In the genomic region with DNA sequence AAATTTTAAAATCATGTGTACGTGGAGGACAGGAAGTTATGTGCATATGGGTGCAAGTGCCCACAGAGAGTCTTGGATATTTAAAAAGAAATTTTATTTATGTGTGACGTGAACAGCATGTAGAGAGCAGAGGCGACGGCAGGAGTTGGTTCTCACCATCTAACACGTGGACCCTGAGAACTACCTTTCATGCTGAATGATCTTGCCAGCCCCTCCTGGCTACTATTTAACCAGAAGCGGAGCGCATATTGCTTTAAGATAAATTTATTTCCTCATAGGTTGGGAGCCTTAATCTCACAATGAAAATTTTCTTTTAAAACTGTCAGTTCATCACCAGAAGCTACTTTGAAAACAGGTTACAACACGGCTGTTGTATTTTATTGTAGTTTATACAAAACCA, we compare ENCODE assay signal across 36 mouse cellular contexts. TPM values are rescaled to one million over a fixed set of nuclear protein-coding genes. Genes with fewer than 3 reads are reported as not detected.
"Had no signal": no experiment of that assay in that cellular context is flagged by ENCODE, and none has a peak within 500 bp of the region (broad histone marks: within the 10 kb centered on the region; RNA-seq: fewer than 3 reads in every experiment).

No protein-coding gene starts in this region.

- H3K4me2 ChIP-seq: heart, embryonic 11.5 days; heart, embryonic 12.5 days; heart, embryonic 13.5 days; heart, embryonic 15.5 days; hindbrain, embryonic 12.5 days; hindbrain, embryonic 13.5 days; hindbrain, embryonic 14.5 days; hindbrain, embryonic 15.5 days had no signal

- ATAC-seq: hindbrain, embryonic 16.5 days; hindbrain, postnatal 0 days; inflammation-experienced regulatory T-cells, adult 6 months had no signal

- H3K4me1 ChIP-seq: heart, embryonic 10.5 days; heart, embryonic 12.5 days; heart, embryonic 15.5 days; hindbrain, embryonic 10.5 days; hindbrain, embryonic 12.5 days; hindbrain, embryonic 13.5 days; hindbrain, embryonic 15.5 days had no signal

- H3K4me3 ChIP-seq: heart, adult 2 months; heart, embryonic 10.5 days; heart, embryonic 12.5 days; heart, embryonic 13.5 days; heart, embryonic 15.5 days; hindbrain, embryonic 10.5 days; hindbrain, embryonic 12.5 days; hindbrain, embryonic 13.5 days; hindbrain, embryonic 15.5 days; layer of hippocampus, adult 2 months; left cerebral cortex, adult 2 months had no signal

- H3K27me3 ChIP-seq: heart, embryonic 12.5 days; heart, embryonic 13.5 days; heart, embryonic 15.5 days; hindbrain, embryonic 12.5 days; hindbrain, embryonic 13.5 days; hindbrain, embryonic 15.5 days had no signal

- H3K9ac ChIP-seq: heart, embryonic 12.5 days; heart, embryonic 13.5 days; heart, embryonic 15.5 days; hindbrain, embryonic 12.5 days; hindbrain, embryonic 13.5 days; hindbrain, embryonic 14.5 days; hindbrain, embryonic 15.5 days had no signal

- DNase-seq: heart, adult 2 months; heart, postnatal 10 days; heart, postnatal 14 days; heart, postnatal 36 days; heart, postnatal 4 days; kidney, adult 11 months; kidney, adult 18-20 months; kidney, adult 2 months; kidney, adult 8-10 months; kidney, adult 9 months; kidney, postnatal 10 days; kidney, postnatal 14 days; kidney, postnatal 25 days; kidney, postnatal 36 days; layer of hippocampus, adult 9-11 months; layer of hippocampus, postnatal 36 days had no signal

- H3K9me3 ChIP-seq: heart, embryonic 10.5 days; heart, embryonic 12.5 days; heart, embryonic 13.5 days; heart, embryonic 15.5 days; hindbrain, embryonic 10.5 days; hindbrain, embryonic 12.5 days; hindbrain, embryonic 13.5 days; hindbrain, embryonic 15.5 days had no signal

- H3K27ac ChIP-seq: heart, adult 2 months; heart, embryonic 10.5 days; heart, embryonic 13.5 days; heart, embryonic 15.5 days; hindbrain, embryonic 10.5 days; hindbrain, embryonic 12.5 days; hindbrain, embryonic 13.5 days; hindbrain, embryonic 14.5 days; hindbrain, embryonic 15.5 days; hindbrain, postnatal 0 days; kidney, postnatal 0 days; layer of hippocampus, adult 2 months; left cerebral cortex, adult 2 months had no signal

RNA-seq across cellular contexts. Expression of a gene that starts 45.6 kb away (rescaled TPM):
- total RNA-seq: heart, adult 2 months; heart, adult 8-10 months; heart, postnatal 10 days; heart, postnatal 14 days; heart, postnatal 25 days; heart, postnatal 36 days; heart, postnatal 4 days; hematopoietic stem cell, adult 5-6 weeks had no signal
- polyA plus RNA-seq: heart, adult 2 months; heart, postnatal 0 days; inflammation-experienced regulatory T-cells, adult 6 months had no signal
